Mouse (Mus musculus) erythroblast, embryonic 14.5 days (primary cell): Measurements from ENCODE around the gene Snd1.

Source experiments
- GATA1 ChIP-seq: IDR thresholded peaks from 2 replicates; pipeline ENCODE4 v1.6.1; 2012; ENCODE audit warnings: low read length, inconsistent platforms, mixed read lengths
- TAL1 ChIP-seq: IDR thresholded peaks from 3 replicates; pipeline ENCODE4 v1.6.1; 2012; ENCODE audit warnings: low read length, inconsistent platforms, mixed read lengths

DNA sequence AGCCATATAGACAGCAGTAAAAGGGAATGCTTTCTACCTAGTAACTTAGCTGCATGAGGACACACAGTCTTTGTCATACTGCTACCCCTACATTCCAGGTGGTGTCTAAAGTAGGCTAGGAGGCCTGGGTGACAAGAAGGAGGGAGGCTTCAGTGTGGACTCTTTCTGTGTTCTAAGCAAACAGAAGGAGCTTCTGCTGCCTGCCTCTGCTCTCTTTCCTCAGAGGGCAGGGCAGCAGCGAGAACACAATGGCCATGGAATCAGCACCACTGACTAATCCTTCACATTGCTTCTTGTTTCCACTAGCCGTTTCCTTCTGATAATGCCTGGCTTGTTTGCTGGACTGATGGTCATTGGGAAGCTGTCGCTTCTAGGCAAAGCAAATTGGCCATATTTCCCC is 316.2 kb downstream of the Snd1 start:
- TF ChIP-seq GATA1 (no peak), TAL1 (no peak)
